Mouse (Mus musculus) spleen, adult 18-20 months (tissue): ENCODE results near the gene Khsrp.

Experiments used
- DNase-seq, 2 experiments: peaks; one replicate each; pipeline ENCODE4 v3.0.0; 2022; ENCODE audit warnings: mixed read lengths in 2 of 2

Khsrp gene

GRCm38 (mm10) chr17:56985656-56986055 is 45.7 kb downstream of the Khsrp start:
- DNase-seq = no peak

GRCm38 (mm10) chr17:56984886-56985285 is 46.4 kb downstream of the Khsrp start:
- DNase-seq = no peak

GRCm38 (mm10) chr17:56982013-56982412 is 49.3 kb downstream of the Khsrp start, which contains the start of gene Acer1:
Gene Acer1 (minus strand): TSS chr17:56982126.
- no peak for DNase-seq

GRCm38 (mm10) chr17:56981049-56981448 is 50.3 kb downstream of the Khsrp start:
- no peak for DNase-seq

- no peak for DNase-seq
These were observed 51.8 kb downstream of the Khsrp start for GRCm38 (mm10) chr17:56979524-56979923.

GRCm38 (mm10) chr17:56976531-56977390 is 54.6 kb downstream of the Khsrp start:
- no peak for DNase-seq

- no peak for DNase-seq
These were observed 55.9 kb downstream of the Khsrp start for GRCm38 (mm10) chr17:56975391-56975790.

- DNase-seq = no peak
These were observed 56.5 kb downstream of the Khsrp start for GRCm38 (mm10) chr17:56974708-56975240.

GRCm38 (mm10) chr17:56973956-56974707 is 57.2 kb downstream of the Khsrp start:
- DNase-seq = no peak
